Mouse (Mus musculus) embryonic facial prominence, embryonic 11.5 days (tissue): ENCODE results near the gene Sqor. TPM values are rescaled to one million over a fixed set of nuclear protein-coding genes. Genes with fewer than 3 reads are reported as not detected.

Experiments used
- ATAC-seq: fragments of 200-750 bp; cut with Nextera tagmentation; replicated peaks from 2 replicates; pipeline ENCODE4 v1.8.0; 2017; ENCODE audit warnings: low read depth; ENCODE audit not compliant: insufficient number of reproducible peaks, low FRiP score, low TSS enrichment
- DNase-seq: peaks from one replicate; pipeline ENCODE4 v3.0.0-alpha.2; 2015; ENCODE audit warnings: low spot score
- H3K27ac ChIP-seq: fragments of 300-500 bp; sonication (generic); replicated peaks from 2 replicates; pipeline ENCODE4 v1.5.1; 2014; ENCODE audit warnings: mild to moderate bottlenecking, low read depth, low read length, control low read depth
- H3K27me3 ChIP-seq: fragments of 300-500 bp; sonication (generic); 2 replicates; pipeline ENCODE4 v1.6.1; 2014; ENCODE audit warnings: mild to moderate bottlenecking, low read length, moderate library complexity, mixed read lengths; ENCODE audit not compliant: control insufficient read depth, insufficient read depth
- H3K36me3 ChIP-seq: fragments of 300-500 bp; sonication (generic); replicated peaks from 2 replicates; pipeline ENCODE4 v1.6.1; 2014; ENCODE audit warnings: low read depth, mild to moderate bottlenecking, low read length, moderate library complexity, mixed read lengths; ENCODE audit not compliant: control insufficient read depth, insufficient read depth
- H3K4me1 ChIP-seq: fragments of 300-500 bp; sonication (generic); 2 replicates; pipeline ENCODE4 v1.6.1; 2014; ENCODE audit warnings: low read length, mixed read lengths; ENCODE audit not compliant: control insufficient read depth, insufficient read depth
- H3K4me2 ChIP-seq: fragments of 300-500 bp; sonication (generic); 2 replicates; pipeline ENCODE4 v1.6.1; 2014; ENCODE audit warnings: low read depth, mild to moderate bottlenecking, control low read depth, low read length, moderate library complexity
- H3K4me3 ChIP-seq: fragments of 300-500 bp; sonication (generic); 2 replicates; pipeline ENCODE4 v1.5.1; 2014; ENCODE audit warnings: low read depth, low read length, control low read depth
- H3K9ac ChIP-seq: fragments of 300-500 bp; sonication (generic); replicated peaks from 2 replicates; pipeline ENCODE4 v1.6.1; 2014; ENCODE audit warnings: mild to moderate bottlenecking, control low read depth, low read length
- H3K9me3 ChIP-seq: fragments of 300-500 bp; sonication (generic); replicated peaks from 2 replicates; pipeline ENCODE4 v1.6.1; 2016; ENCODE audit warnings: mild to moderate bottlenecking, low read length, inconsistent platforms, mixed read lengths; ENCODE audit not compliant: control insufficient read depth
- WGBS: fragments of 180-500 bp; shearing (Covaris S2); extraction: QIAGEN DNeasy Blood & Tissue Kit; methylation state at CpG from one replicate; pipeline ENCODE4 v1.1.7; 2014; 5-methylcytosine and 5-hydroxymethylcytosine counted together
- polyA plus RNA-seq: library from polyadenylated mRNA; unstranded; fragments of >200 nt; fragmentation: Nextera tagmentation; extraction: Ambion mirVana; gene quantifications from 2 replicates; pipeline ENCODE4 v1.2.1, GENCODE M21; 2014

Gene Sqor
- polyA plus RNA-seq, 1 experiment from 2014 or later, result 3.2 TPM

GRCm38 (mm10) chr2:122786167-122786566 is 21.1 kb downstream of the Sqor start:
- 83% methylated on average over 2 of the region's 2 CpGs for WGBS
- no peaks in the 10 kb centered on the region for H3K4me1 ChIP-seq
- H3K27me3 ChIP-seq, result no peaks in the 10 kb centered on the region
- H3K9ac ChIP-seq, result no peak overlapping the region
- no peak overlapping the region for H3K27ac ChIP-seq
- no peaks in the 10 kb centered on the region for H3K36me3 ChIP-seq
- ATAC-seq (no peak), DNase-seq (no peak)
- H3K4me3 ChIP-seq, result no peak overlapping the region
- H3K4me2 ChIP-seq, result no peak overlapping the region
- H3K9me3 ChIP-seq, result no peaks in the 10 kb centered on the region

- ATAC-seq (no peak), DNase-seq (no peak)
- Histone ChIP-seq H3K27ac (no peak overlapping the region), H3K4me3 (no peak overlapping the region), H3K36me3 (no peaks in the 10 kb centered on the region), H3K4me1 (no peaks in the 10 kb centered on the region), H3K9me3 (no peaks in the 10 kb centered on the region), H3K4me2 (no peak overlapping the region), H3K9ac (no peak overlapping the region), H3K27me3 (no peaks in the 10 kb centered on the region)
- 78% methylated on average over 7 of the region's 7 CpGs for WGBS
Observed at GRCm38 (mm10) chr2:122789311-122789710, 24.3 kb downstream of the Sqor start.

GRCm38 (mm10) chr2:122789730-122790129 is 24.7 kb downstream of the Sqor start:
- ATAC-seq (no peak), DNase-seq (no peak)
- no peak overlapping the region for H3K9ac ChIP-seq
- H3K27ac ChIP-seq, result no peak overlapping the region
- no peaks in the 10 kb centered on the region for H3K36me3 ChIP-seq
- no peaks in the 10 kb centered on the region for H3K27me3 ChIP-seq
- 57% methylated on average over 6 of the region's 6 CpGs for WGBS
- H3K4me1 ChIP-seq, result no peaks in the 10 kb centered on the region
- no peaks in the 10 kb centered on the region for H3K9me3 ChIP-seq
- no peak overlapping the region for H3K4me3 ChIP-seq
- H3K4me2 ChIP-seq, result no peak overlapping the region

DNA sequence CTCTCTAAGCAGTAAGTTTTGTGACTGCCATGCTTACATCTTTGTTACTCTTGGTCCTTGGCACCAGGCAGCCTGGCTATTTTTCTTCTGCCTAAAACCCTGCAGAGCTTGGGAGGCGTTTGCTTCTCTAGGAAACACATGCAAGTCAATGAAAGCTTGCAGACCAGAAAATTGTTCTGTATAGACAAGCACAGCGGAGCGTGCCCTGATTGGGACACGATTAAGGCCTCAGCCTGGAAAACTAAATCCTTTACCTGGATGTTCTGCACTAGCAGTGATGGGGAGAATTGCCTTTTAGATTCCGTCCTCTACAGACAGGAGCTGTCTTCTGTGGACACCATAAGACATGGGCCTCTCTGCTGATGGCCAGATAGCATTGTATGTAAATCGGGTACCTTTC is 39.4 kb downstream of the Sqor start:
- no peak overlapping the region for H3K9ac ChIP-seq
- H3K27me3 ChIP-seq, result no peaks in the 10 kb centered on the region
- H3K4me1 ChIP-seq, result no peaks in the 10 kb centered on the region
- 81% methylated on average over 6 of the region's 6 CpGs for WGBS
- H3K27ac ChIP-seq, result no peak overlapping the region
- DNase-seq, result no peak
- no peak overlapping the region for H3K4me2 ChIP-seq
- H3K9me3 ChIP-seq, result no peaks in the 10 kb centered on the region
- no peaks in the 10 kb centered on the region for H3K36me3 ChIP-seq
- no peak overlapping the region for H3K4me3 ChIP-seq
- no peak for ATAC-seq

DNA sequence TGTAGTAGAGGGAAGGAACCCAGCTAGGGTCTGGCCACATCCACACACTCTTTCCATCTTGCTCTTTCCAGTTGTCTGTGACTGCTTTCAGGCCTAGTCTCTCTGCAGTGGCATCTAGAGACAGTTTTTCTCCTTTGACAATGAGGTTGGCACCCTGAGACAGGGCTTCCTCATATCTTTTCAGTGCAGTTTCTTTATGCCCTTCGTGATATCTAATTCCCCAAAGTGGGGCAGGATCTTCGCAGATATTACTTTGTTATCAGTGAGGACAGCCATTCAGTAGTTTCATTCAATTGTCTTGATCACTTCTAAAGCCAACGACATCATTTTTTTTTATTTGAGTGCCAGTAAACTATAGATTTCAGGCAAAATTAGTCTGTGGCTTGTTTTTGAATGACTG is 41.0 kb downstream of the Sqor start:
- DNase-seq, result no peak
- Histone ChIP-seq H3K27me3 (no peaks in the 10 kb centered on the region), H3K4me1 (no peaks in the 10 kb centered on the region), H3K36me3 (no peaks in the 10 kb centered on the region), H3K9me3 (no peaks in the 10 kb centered on the region), H3K27ac (no peak overlapping the region), H3K4me3 (no peak overlapping the region), H3K9ac (no peak overlapping the region), H3K4me2 (no peak overlapping the region)
- 84% methylated on average over 3 of the region's 3 CpGs for WGBS
- ATAC-seq, result no peak

DNA sequence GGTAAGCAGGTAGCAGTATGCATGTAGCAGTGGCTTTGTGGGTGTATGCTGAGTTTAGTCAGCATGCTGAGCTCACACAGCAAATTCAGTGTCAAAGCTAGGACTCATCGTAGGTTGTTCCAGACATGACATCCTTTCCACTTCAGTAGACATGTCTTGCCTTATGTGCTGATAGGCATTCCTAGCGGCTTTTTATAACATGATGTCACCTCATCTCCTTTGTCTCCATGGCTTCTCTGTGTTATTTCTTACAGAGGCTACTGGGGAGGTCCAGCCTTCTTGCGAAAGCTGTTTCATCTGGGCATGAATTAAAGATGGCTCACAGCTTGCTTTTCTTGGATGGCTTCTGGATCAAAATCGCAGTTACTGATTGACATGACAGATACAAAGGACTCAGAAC is 44.0 kb downstream of the Sqor start:
- Histone ChIP-seq H3K27ac (no peak overlapping the region), H3K9me3 (no peaks in the 10 kb centered on the region), H3K9ac (no peak overlapping the region), H3K27me3 (no peaks in the 10 kb centered on the region), H3K36me3 (no peaks in the 10 kb centered on the region), H3K4me2 (no peak overlapping the region), H3K4me3 (no peak overlapping the region), H3K4me1 (no peaks in the 10 kb centered on the region)
- DNase-seq, result no peak
- WGBS, result 86% methylated on average over 4 of the region's 4 CpGs
- no peak for ATAC-seq

DNA sequence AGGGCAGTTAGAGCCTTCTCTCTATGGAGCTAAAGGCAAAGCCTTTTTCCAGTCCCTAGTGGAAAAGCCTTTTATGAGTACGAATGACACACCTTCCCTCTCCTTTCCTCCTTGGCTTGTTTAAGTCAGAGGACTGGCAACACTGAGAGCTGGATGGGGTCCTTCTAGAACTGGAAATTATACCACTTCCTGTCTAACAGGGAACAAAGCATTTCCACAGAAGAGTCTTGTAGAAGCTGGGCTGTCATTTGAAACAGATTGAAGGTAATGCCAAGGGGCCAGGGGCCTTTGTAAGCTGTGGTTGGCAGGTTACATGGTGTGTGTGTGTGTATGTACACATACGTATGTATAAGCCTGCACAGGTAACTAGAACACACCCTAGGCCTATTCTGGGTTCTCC is 51.9 kb downstream of the Sqor start:
- Histone ChIP-seq H3K9me3 (no peaks in the 10 kb centered on the region), H3K9ac (no peak overlapping the region), H3K27me3 (no peaks in the 10 kb centered on the region), H3K4me3 (no peak overlapping the region), H3K4me2 (no peak overlapping the region), H3K36me3 (no peaks in the 10 kb centered on the region), H3K27ac (no peak overlapping the region), H3K4me1 (no peaks in the 10 kb centered on the region)
- ATAC-seq, result no peak
- no peak for DNase-seq
- WGBS, result 89% methylated on average over 2 of the region's 2 CpGs

- DNase-seq, result no peak
- H3K4me2 ChIP-seq, result no peak overlapping the region
- no peaks in the 10 kb centered on the region for H3K27me3 ChIP-seq
- H3K9ac ChIP-seq, result no peak overlapping the region
- H3K9me3 ChIP-seq, result no peaks in the 10 kb centered on the region
- no peak overlapping the region for H3K4me3 ChIP-seq
- WGBS, result 66% methylated on average over 2 of the region's 2 CpGs
- ATAC-seq, result no peak
- no peaks in the 10 kb centered on the region for H3K4me1 ChIP-seq
- no peak overlapping the region for H3K27ac ChIP-seq
- H3K36me3 ChIP-seq, result no peaks in the 10 kb centered on the region
Observed at GRCm38 (mm10) chr2:122821246-122821645, 56.2 kb downstream of the Sqor start.
